Mouse (Mus musculus): ENCODE measurements around the gene Gm35315. TPM values are rescaled to one million over a fixed set of nuclear protein-coding genes. Genes with fewer than 3 reads are reported as not detected.
A peak's percentile ranks its signal among the peaks of the same experiment; 100 is the strongest.
"Not testable (repeated sequence)": the region's sequence is repeated elsewhere in the genome, so short reads cannot be mapped to it uniquely, and the experiment has no call there.

Gm35315 gene
- polyA plus RNA-seq, 1 experiment from 2014 or later: 0.69 TPM

- not testable (repeated sequence) for H3K4me3 ChIP-seq (ENCODE audit: low read depth, low read length); H3K4me2 ChIP-seq (replicated peaks; ENCODE audit: low read depth, low read length); H3K27ac ChIP-seq (ENCODE audit: low read length); H3K36me3 ChIP-seq (ENCODE audit: control insufficient read depth, insufficient read depth, low read length); H3K9ac ChIP-seq (replicated peaks; ENCODE audit: low read depth, low read length); H3K27me3 ChIP-seq (ENCODE audit: control insufficient read depth, insufficient read depth, low read length); H3K9me3 ChIP-seq (ENCODE audit: control insufficient read depth, low read depth, low read length); ATAC-seq (ENCODE audit: insufficient number of reproducible peaks, insufficient read depth, low FRiP score, low read depth); H3K4me1 ChIP-seq (ENCODE audit: control insufficient read depth, insufficient read depth, low read length)
- 79% methylated on average over 3 of the region's 3 CpGs for WGBS
Measured at GRCm38 (mm10) chr5:110122380-110122779, 28.2 kb upstream of the Gm35315 start.

- H3K9ac ChIP-seq (replicated peaks; ENCODE audit: low read depth, low read length): peak within 1 kb of the TSS; percentile 38
- peak within 1 kb of the TSS; percentile 82 for H3K4me2 ChIP-seq (replicated peaks; ENCODE audit: low read depth, low read length)
- peak within 1 kb of the TSS; percentile 46; the same call in 1 of the 2 replicates for H3K27ac ChIP-seq (ENCODE audit: low read length)
- H3K9me3 ChIP-seq (ENCODE audit: control insufficient read depth, low read depth, low read length): peaks cover under 1% of the 10 kb centered on the region; the same call in 1 of the 2 replicates
- peaks cover 18% of the 10 kb centered on the region for H3K36me3 ChIP-seq (ENCODE audit: control insufficient read depth, insufficient read depth, low read length)
- ATAC-seq (ENCODE audit: insufficient number of reproducible peaks, insufficient read depth, low FRiP score, low read depth): peak; percentile 30
- H3K4me1 ChIP-seq (ENCODE audit: control insufficient read depth, insufficient read depth, low read length): peaks cover 9% of the 10 kb centered on the region; the same call in 1 of the 2 replicates
- H3K27me3 ChIP-seq (ENCODE audit: control insufficient read depth, insufficient read depth, low read length): no peaks in the 10 kb centered on the region
- under 1% methylated on average over 12 of the region's 12 CpGs for WGBS
- H3K4me3 ChIP-seq (ENCODE audit: low read depth, low read length): peak within 1 kb of the TSS; percentile 42
Measured at GRCm38 (mm10) chr5:110109991-110110441, 15.8 kb upstream of the Gm35315 start, which contains the start of gene Zfp605. Zfp605 (plus strand) TSS chr5:110110092.

- no peaks in the 10 kb centered on the region for H3K27me3 ChIP-seq (ENCODE audit: control insufficient read depth, insufficient read depth, low read length)
- H3K4me2 ChIP-seq (replicated peaks; ENCODE audit: low read depth, low read length): peak overlapping the region; percentile 80
- peaks cover 3% of the 10 kb centered on the region; the same call in 1 of the 2 replicates for H3K9me3 ChIP-seq (ENCODE audit: control insufficient read depth, low read depth, low read length)
- H3K27ac ChIP-seq (ENCODE audit: low read length): peak overlapping the region; percentile 98
- H3K9ac ChIP-seq (replicated peaks; ENCODE audit: low read depth, low read length): peak overlapping the region; percentile 75; the same call in 1 of the 2 replicates
- H3K4me3 ChIP-seq (ENCODE audit: low read depth, low read length): peak overlapping the region; percentile 81
- peaks cover 9% of the 10 kb centered on the region; the same call in 1 of the 2 replicates for H3K4me1 ChIP-seq (ENCODE audit: control insufficient read depth, insufficient read depth, low read length)
- 0% methylated on average over 7 of the region's 7 CpGs for WGBS
- no peak for ATAC-seq (ENCODE audit: insufficient number of reproducible peaks, insufficient read depth, low FRiP score, low read depth)
- H3K36me3 ChIP-seq (ENCODE audit: control insufficient read depth, insufficient read depth, low read length): peaks cover 35% of the 10 kb centered on the region
Measured at GRCm38 (mm10) chr5:110108305-110108628, 14.0 kb upstream of the Gm35315 start.

GRCm38 (mm10) chr5:110107581-110108304 is 13.5 kb upstream of the Gm35315 start, which contains the start of gene Gtpbp6:
Gtpbp6 (minus strand) TSS chr5:110108197.
- WGBS: under 1% methylated on average over 71 of the region's 71 CpGs
- H3K36me3 ChIP-seq (ENCODE audit: control insufficient read depth, insufficient read depth, low read length): peaks cover 35% of the 10 kb centered on the region
- peak within 1 kb of the TSS; percentile 75 for H3K9ac ChIP-seq (replicated peaks; ENCODE audit: low read depth, low read length)
- ATAC-seq (ENCODE audit: insufficient number of reproducible peaks, insufficient read depth, low FRiP score, low read depth): peak; percentile 90
- peaks cover 3% of the 10 kb centered on the region; the same call in 1 of the 2 replicates for H3K9me3 ChIP-seq (ENCODE audit: control insufficient read depth, low read depth, low read length)
- H3K4me1 ChIP-seq (ENCODE audit: control insufficient read depth, insufficient read depth, low read length): peaks cover 9% of the 10 kb centered on the region; the same call in 1 of the 2 replicates
- H3K27ac ChIP-seq (ENCODE audit: low read length): peak within 1 kb of the TSS; percentile 98
- H3K4me2 ChIP-seq (replicated peaks; ENCODE audit: low read depth, low read length): peak within 1 kb of the TSS; percentile 80
- H3K27me3 ChIP-seq (ENCODE audit: control insufficient read depth, insufficient read depth, low read length): no peaks in the 10 kb centered on the region
- peak within 1 kb of the TSS; percentile 81 for H3K4me3 ChIP-seq (ENCODE audit: low read depth, low read length)

GRCm38 (mm10) chr5:110106901-110107564 is 12.8 kb upstream of the Gm35315 start:
- 12% methylated on average over 41 of the region's 41 CpGs for WGBS
- peaks cover 33% of the 10 kb centered on the region for H3K36me3 ChIP-seq (ENCODE audit: control insufficient read depth, insufficient read depth, low read length)

GRCm38 (mm10) chr5:110106140-110106871 is 12.1 kb upstream of the Gm35315 start:
- ATAC-seq (ENCODE audit: insufficient number of reproducible peaks, insufficient read depth, low FRiP score, low read depth): no peak
- Histone ChIP-seq H3K9ac (replicated peaks; ENCODE audit: low read depth, low read length) (peak overlapping the region; percentile 75; the same call in 1 of the 2 replicates), H3K27me3 (ENCODE audit: control insufficient read depth, insufficient read depth, low read length) (no peaks in the 10 kb centered on the region), H3K4me1 (ENCODE audit: control insufficient read depth, insufficient read depth, low read length) (peaks cover 19% of the 10 kb centered on the region), H3K36me3 (ENCODE audit: control insufficient read depth, insufficient read depth, low read length) (peaks cover 33% of the 10 kb centered on the region), H3K9me3 (ENCODE audit: control insufficient read depth, low read depth, low read length) (peaks cover 3% of the 10 kb centered on the region; the same call in 1 of the 2 replicates), H3K4me2 (replicated peaks; ENCODE audit: low read depth, low read length) (peak overlapping the region; percentile 80), H3K27ac (ENCODE audit: low read length) (no peak overlapping the region), H3K4me3 (ENCODE audit: low read depth, low read length) (peak overlapping the region; percentile 81)
- WGBS: 94% methylated on average over 26 of the region's 26 CpGs

More at GRCm38 (mm10) chr5:110106901-110107564, 12.8 kb upstream of the Gm35315 start:
- no peak; the same call in none of the 2 replicates for ATAC-seq (ENCODE audit: insufficient number of reproducible peaks, insufficient read depth, low FRiP score, low read depth)
- H3K27ac ChIP-seq (ENCODE audit: low read length): peak overlapping the region; percentile 98
- H3K4me3 ChIP-seq (ENCODE audit: low read depth, low read length): peak overlapping the region; percentile 81
- no peaks in the 10 kb centered on the region for H3K27me3 ChIP-seq (ENCODE audit: control insufficient read depth, insufficient read depth, low read length)
- peak overlapping the region; percentile 75 for H3K9ac ChIP-seq (replicated peaks; ENCODE audit: low read depth, low read length)
- H3K4me2 ChIP-seq (replicated peaks; ENCODE audit: low read depth, low read length): peak overlapping the region; percentile 80
- H3K9me3 ChIP-seq (ENCODE audit: control insufficient read depth, low read depth, low read length): peaks cover 3% of the 10 kb centered on the region; the same call in 1 of the 2 replicates
- H3K4me1 ChIP-seq (ENCODE audit: control insufficient read depth, insufficient read depth, low read length): peaks cover 12% of the 10 kb centered on the region; the same call in 1 of the 2 replicates

GRCm38 (mm10) chr5:110104616-110105380 is 10.6 kb upstream of the Gm35315 start:
- H3K27me3 ChIP-seq (ENCODE audit: control insufficient read depth, insufficient read depth, low read length): no peaks in the 10 kb centered on the region
- H3K4me2 ChIP-seq (replicated peaks; ENCODE audit: low read depth, low read length): no peak overlapping the region
- no peak overlapping the region for H3K9ac ChIP-seq (replicated peaks; ENCODE audit: low read depth, low read length)
- peaks cover 3% of the 10 kb centered on the region; the same call in 1 of the 2 replicates for H3K9me3 ChIP-seq (ENCODE audit: control insufficient read depth, low read depth, low read length)
- 96% methylated on average over 36 of the region's 36 CpGs for WGBS
- H3K4me3 ChIP-seq (ENCODE audit: low read depth, low read length): no peak overlapping the region
- peaks cover 33% of the 10 kb centered on the region for H3K36me3 ChIP-seq (ENCODE audit: control insufficient read depth, insufficient read depth, low read length)
- H3K27ac ChIP-seq (ENCODE audit: low read length): no peak overlapping the region
- peaks cover 24% of the 10 kb centered on the region for H3K4me1 ChIP-seq (ENCODE audit: control insufficient read depth, insufficient read depth, low read length)
- ATAC-seq (ENCODE audit: insufficient number of reproducible peaks, insufficient read depth, low FRiP score, low read depth): no peak
